Mouse (Mus musculus) WW6 (cell line): ENCODE data around the gene Gm11992.

Experiments
- DNase-seq: peaks from one replicate; pipeline ENCODE4 v3.0.0-alpha.2; 2013; ENCODE audit warnings: low read depth, low spot score

The Gm11992 gene

DNA sequence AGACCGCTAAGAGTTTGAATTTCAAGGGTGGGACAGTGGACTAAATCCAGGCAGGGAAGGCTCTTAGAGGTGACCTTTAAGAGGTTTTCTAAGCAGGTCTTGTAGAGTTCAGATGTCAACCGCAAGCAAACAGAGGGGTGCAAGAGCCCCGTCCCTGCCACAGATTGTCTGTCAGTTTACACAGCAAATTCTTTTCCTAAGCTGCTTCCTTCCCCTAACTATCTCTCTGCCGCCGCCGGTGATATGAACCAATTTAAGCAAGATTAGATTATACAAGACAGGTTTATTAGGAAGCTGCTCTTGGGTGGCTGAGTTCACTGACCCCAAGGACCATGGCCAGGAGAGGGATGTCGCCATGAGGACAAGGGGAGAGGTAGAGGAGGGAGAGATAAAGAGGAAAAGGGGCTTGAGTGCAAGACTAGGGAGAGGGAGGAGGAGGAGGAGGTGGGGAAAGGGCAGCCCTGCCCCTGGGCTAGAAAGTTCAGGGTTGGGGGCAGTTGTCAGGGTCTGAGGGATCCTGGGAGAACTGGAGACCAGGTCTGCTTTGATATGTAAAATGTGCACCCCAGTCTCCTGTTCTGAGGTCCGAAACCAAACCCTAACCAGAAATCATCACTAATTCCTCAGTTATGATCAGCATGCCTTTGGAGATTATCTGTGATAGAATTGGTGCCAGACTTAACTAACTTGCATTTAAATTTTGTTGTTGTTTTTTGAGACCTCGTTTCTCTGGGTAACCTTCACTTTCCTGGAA is 67.2 kb downstream of the Gm11992 start:
- peak; percentile 52 for DNase-seq

GRCm38 (mm10) chr11:9116121-9116520 is 67.7 kb downstream of the Gm11992 start:
- peak; percentile 87 for DNase-seq

- peak; percentile 79 for DNase-seq
Observed at GRCm38 (mm10) chr11:9116916-9117315, 68.5 kb downstream of the Gm11992 start.

DNA sequence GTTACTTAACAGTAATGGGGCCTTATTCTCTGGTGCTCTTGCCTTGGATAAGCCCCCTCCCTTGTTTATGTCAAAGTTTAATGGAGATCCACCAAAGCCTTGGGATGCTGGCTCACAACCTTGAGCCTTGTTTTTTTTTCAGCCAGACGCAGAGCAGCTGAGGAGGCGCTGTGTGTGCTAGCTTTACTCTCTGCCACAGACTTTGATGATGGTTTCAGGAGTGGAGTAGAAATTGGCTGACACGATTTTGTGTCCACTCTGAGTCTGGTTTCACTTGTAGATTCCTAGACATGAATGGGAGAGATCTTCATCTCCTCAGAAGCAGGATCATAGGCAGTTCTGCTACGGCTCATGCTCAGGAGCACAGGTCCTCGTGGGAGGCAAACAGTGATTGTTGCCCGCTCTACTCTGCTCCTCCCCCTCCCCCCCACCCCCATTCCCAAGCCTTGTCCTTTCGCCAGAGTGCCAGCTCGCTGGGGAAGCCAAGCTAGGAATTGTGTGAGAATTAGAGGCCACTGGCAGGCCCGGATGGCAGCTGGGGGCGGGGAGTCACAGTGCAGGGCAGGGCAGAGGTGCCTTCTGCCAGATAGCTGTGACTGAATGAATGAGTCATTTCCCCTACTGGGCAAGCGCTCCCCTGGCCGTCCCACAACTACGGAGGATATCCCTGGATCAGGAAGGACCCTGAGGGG is 69.1 kb downstream of the Gm11992 start:
- DNase-seq: peak; percentile 48

DNA sequence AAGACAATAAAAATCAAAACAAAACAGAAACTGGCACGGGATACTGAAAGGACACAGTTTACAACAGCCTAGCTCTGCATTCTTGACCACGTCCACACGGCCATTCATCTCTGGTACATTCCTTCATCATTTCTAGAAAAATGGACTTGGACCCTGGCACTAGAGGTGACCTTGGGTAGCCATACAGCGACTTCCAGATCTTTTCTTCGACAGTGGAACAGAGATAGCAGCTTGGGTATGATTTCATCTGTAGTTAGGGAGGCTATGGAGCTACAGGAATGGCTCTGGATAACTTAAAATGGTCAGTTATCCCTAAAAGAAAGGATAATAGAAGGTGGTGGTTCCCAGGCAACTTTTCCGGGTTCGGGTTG is 69.6 kb downstream of the Gm11992 start, which contains the start of gene Upp1:
TSS of gene Upp1 (plus strand) at position 54 of the 371 bp plus-strand sequence.
- no peak for DNase-seq

GRCm38 (mm10) chr11:9118421-9119121 is 70.2 kb downstream of the Gm11992 start:
- peak; percentile 54 for DNase-seq
